Mouse (Mus musculus) neutrophil, adult 5-6 weeks (primary cell): Measurements from ENCODE around the gene Plcb2. TPM values are rescaled to one million over a fixed set of nuclear protein-coding genes. Genes with fewer than 3 reads are reported as not detected.

Experiments used
- ATAC-seq: fragments of 151-379, 151-347 bp; 2 replicates; pipeline ENCODE4 v1.8.0; 2017; ENCODE audit warnings: mild to moderate bottlenecking, moderate TSS enrichment; ENCODE audit not compliant: insufficient number of reproducible peaks, poor library complexity, low FRiP score, severe bottlenecking; ENCODE audit errors: extremely low read depth
- total RNA-seq: library from RNA; stranded (forward); fragments of 200-1000 nt; gene quantifications from 2 replicates; pipeline ENCODE4 v1.2.3, GENCODE M21; 2017

Gene Plcb2
- total RNA-seq, 1 experiment from 2014 or later = 90.5 TPM

GRCm38 (mm10) chr2:118665616-118666015 is 62.6 kb downstream of the Plcb2 start:
- no peak for ATAC-seq

GRCm38 (mm10) chr2:118664975-118665516 is 63.2 kb downstream of the Plcb2 start:
- no peak for ATAC-seq

- no peak for ATAC-seq
These were observed 64.2 kb downstream of the Plcb2 start for GRCm38 (mm10) chr2:118663804-118664766.

- no peak for ATAC-seq
These were observed 65.1 kb downstream of the Plcb2 start, which contains the start of gene Pak6 for GRCm38 (mm10) chr2:118662902-118663803. TSS of gene Pak6 (plus strand) at chr2:118663303.

- no peak for ATAC-seq
These were observed 66.3 kb downstream of the Plcb2 start for GRCm38 (mm10) chr2:118661891-118662290.

GRCm38 (mm10) chr2:118659998-118660452 is 68.2 kb downstream of the Plcb2 start:
- ATAC-seq = no peak

- no peak for ATAC-seq
These were observed 68.7 kb downstream of the Plcb2 start for GRCm38 (mm10) chr2:118659493-118659892.

GRCm38 (mm10) chr2:118659077-118659476 is 69.2 kb downstream of the Plcb2 start:
- no peak for ATAC-seq

GRCm38 (mm10) chr2:118658457-118658856 is 69.8 kb downstream of the Plcb2 start:
- no peak for ATAC-seq

Other genes with a start within 250 kb of the Plcb2 start
- gene Srp14, start 248.7 kb downstream of the Plcb2 start, total RNA-seq = 184 and 186 TPM in 2 replicates
- gene Bmf, start 178.8 kb downstream of the Plcb2 start, total RNA-seq = 34.7 and 35.5 TPM in 2 replicates
- gene Bub1b, start 130.2 kb downstream of the Plcb2 start, total RNA-seq = 3.8 and 5.0 TPM in 2 replicates
- 0.23 and 0.25 TPM in 2 replicates for gene Pak6, start 65.1 kb downstream of the Plcb2 start, total RNA-seq
- gene Ankrd63, start 24.5 kb downstream of the Plcb2 start, total RNA-seq = 0.74 and 1.2 TPM in 2 replicates
- gene Inafm2, start 17.3 kb upstream of the Plcb2 start, total RNA-seq = 19.8 and 20.9 TPM in 2 replicates
- not detected in 2 replicates for gene Ccdc9b, start 34.2 kb upstream of the Plcb2 start, total RNA-seq
- not detected in 2 replicates for gene Phgr1, start 44.3 kb upstream of the Plcb2 start, total RNA-seq
- gene Disp2, start 51.3 kb upstream of the Plcb2 start, total RNA-seq = not detected in 2 replicates
- gene Knstrn, start 85.6 kb upstream of the Plcb2 start, total RNA-seq = 10.7 and 13.2 TPM in 2 replicates
- gene Ivd, start 133.5 kb upstream of the Plcb2 start, total RNA-seq = 36.6 and 47.0 TPM in 2 replicates
- gene Bahd1, start 171.9 kb upstream of the Plcb2 start, total RNA-seq = 15.2 and 16.2 TPM in 2 replicates
- gene Chst14, start 198.1 kb upstream of the Plcb2 start, total RNA-seq = 0.81 and 2.2 TPM in 2 replicates